In genomic region chr11:102567157-102567556, GRCm38 (mm10) we compare ENCODE assay signal across 22 mouse cellular contexts. TPM values are rescaled to one million over a fixed set of nuclear protein-coding genes. Genes with fewer than 3 reads are reported as not detected.
DNase-seq lines count a peak whose midpoint lies in the region; ATAC-seq and TF ChIP-seq lines count a peak whose summit lies in the region.
"Had no signal": no experiment of that assay in that cellular context is flagged by ENCODE, and none has a peak within 500 bp of the region (broad histone marks: within the 10 kb centered on the region; RNA-seq: fewer than 3 reads in every experiment).

No protein-coding gene starts in this region.

- in situ Hi-C loops in Patski (cut with MboI; ENCODE audit: low pct_unique_long_range_greater_than_20kb), result no loop called here

- H3K9me3 ChIP-seq in lung, postnatal 0 days (ENCODE audit: low read length), result no peaks in the 10 kb centered on the region
- H3K9me3 ChIP-seq: embryonic facial prominence, embryonic 10.5 days; forebrain, embryonic 13.5 days; heart, embryonic 15.5 days had no signal

- no peak overlapping the region for H3K27ac ChIP-seq in heart, adult 2 months
- no peak overlapping the region for H3K27ac ChIP-seq in lung, postnatal 0 days (ENCODE audit: low read length)
- H3K27ac ChIP-seq: embryonic facial prominence, embryonic 10.5 days; forebrain, embryonic 13.5 days; heart, embryonic 15.5 days; hindbrain, embryonic 14.5 days had no signal

- no peaks in the 10 kb centered on the region for H3K4me1 ChIP-seq in heart, adult 2 months (ENCODE audit: control insufficient read depth, insufficient read depth, low read length)
- no peaks in the 10 kb centered on the region for H3K4me1 ChIP-seq in lung, postnatal 0 days (ENCODE audit: insufficient read depth, low read depth, low read length)
- H3K4me1 ChIP-seq in lung, adult 2 months (ENCODE audit: control insufficient read depth, insufficient read depth, low read length), result no peaks in the 10 kb centered on the region
- H3K4me1 ChIP-seq: embryonic facial prominence, embryonic 10.5 days; forebrain, embryonic 13.5 days had no signal

- no peaks in the 10 kb centered on the region for H3K36me3 ChIP-seq in heart, adult 2 months (ENCODE audit: control insufficient read depth, insufficient read depth, low read length)
- H3K36me3 ChIP-seq in lung, postnatal 0 days (ENCODE audit: insufficient read depth, low read length), result no peaks in the 10 kb centered on the region
- H3K36me3 ChIP-seq: embryonic facial prominence, embryonic 10.5 days; heart, embryonic 15.5 days had no signal

- intact Hi-C loops in heart, adult 2 months (cut with DNase I), result no loop called here

- POLR2A ChIA-PET in Patski (lab: Charles Lee), result no interaction called here

- TF ChIP-seq EP300 in heart, adult 2 months (IDR thresholded peaks at IDR 0.05; ENCODE audit: insufficient read depth, low read depth, low read length), result no peak
- no peak for TF ChIP-seq EP300 in lung, postnatal 0 days (IDR thresholded peaks at IDR 0.05)

- no peak for TF ChIP-seq POLR2A in heart, adult 2 months (IDR thresholded peaks at IDR 0.05; ENCODE audit: insufficient read depth, low read depth, low read length)
- TF ChIP-seq POLR2A in lung, adult 2 months (IDR thresholded peaks at IDR 0.05; ENCODE audit: borderline replicate concordance, extremely low read depth, low read depth, low read length), result no peak

- no peaks in the 10 kb centered on the region for H3K79me2 ChIP-seq in heart, adult 2 months (replicated peaks; ENCODE audit: control insufficient read depth, insufficient read depth, low read length)

- no peak overlapping the region for H3K9ac ChIP-seq in heart, adult 2 months (ENCODE audit: low read depth, low read length)
- no peak overlapping the region for H3K9ac ChIP-seq in lung, postnatal 0 days (replicated peaks; ENCODE audit: low read depth)
- H3K9ac ChIP-seq: forebrain, embryonic 13.5 days; forebrain, postnatal 0 days; heart, embryonic 15.5 days; hindbrain, embryonic 14.5 days had no signal

- ATAC-seq in lung, postnatal 0 days, result no peak
- no peak for ATAC-seq in Patski
- ATAC-seq: activated CD4-positive, CD25-positive, alpha-beta regulatory T cell, adult 4 months; forebrain, embryonic 13.5 days; forebrain, postnatal 0 days had no signal

- H3K4me2 ChIP-seq in lung, postnatal 0 days (replicated peaks; ENCODE audit: low read depth, low read length), result no peak overlapping the region
- H3K4me2 ChIP-seq: forebrain, embryonic 13.5 days; heart, embryonic 11.5 days; heart, embryonic 15.5 days; hindbrain, embryonic 14.5 days had no signal

- DNase-seq in heart, adult 2 months, result no peak
- no peak for DNase-seq in heart, adult 18-20 months
- no peak for DNase-seq in lung, postnatal 0 days (ENCODE audit: low spot score)
- no peak for DNase-seq in lung, adult 2 months
- DNase-seq in Patski (ENCODE audit: low read depth, low spot score), result no peak
- no peak for DNase-seq in cerebellum, adult 11 months
- DNase-seq in cerebellum, postnatal 25 days, result no peak
- DNase-seq: adrenal gland, postnatal 14 days; cerebellum, adult 18-20 months; cerebellum, adult 9-11 months; forebrain, postnatal 0 days; gastrocnemius, postnatal 25 days; heart, adult 11 months; heart, postnatal 14 days had no signal

- H3K27me3 ChIP-seq in heart, adult 2 months (ENCODE audit: control insufficient read depth, insufficient read depth, low read length), result no peaks in the 10 kb centered on the region
- no peaks in the 10 kb centered on the region for H3K27me3 ChIP-seq in lung, postnatal 0 days (replicated peaks; ENCODE audit: insufficient read depth, low read length)
- H3K27me3 ChIP-seq in Patski, result no peaks in the 10 kb centered on the region
- H3K27me3 ChIP-seq: forebrain, embryonic 13.5 days; heart, embryonic 15.5 days had no signal

- CTCF ChIA-PET in Patski (lab: Charles Lee), result interaction anchor here (1.0 kb wide), 1 partner anchor 15 kb away, joined by 3 read pairs; no protein-coding TSS in a partner anchor

- no peak overlapping the region for H3K4me3 ChIP-seq in heart, adult 2 months
- H3K4me3 ChIP-seq in lung, postnatal 0 days (ENCODE audit: low read depth, low read length), result no peak overlapping the region
- H3K4me3 ChIP-seq in lung, adult 2 months (replicated peaks; ENCODE audit: extremely low read depth, low read depth, low read length), result no peak overlapping the region
- H3K4me3 ChIP-seq: embryonic facial prominence, embryonic 10.5 days; forebrain, embryonic 13.5 days; heart, embryonic 15.5 days had no signal

- WGBS in heart, adult 2 months, result 87% methylated on average over 6 of the region's 6 CpGs
- WGBS in lung, postnatal 0 days, result 84% methylated on average over 6 of the region's 6 CpGs
- WGBS in lung, adult 2 months, result 84% methylated on average over 6 of the region's 6 CpGs

- TF ChIP-seq CTCF in heart, adult 2 months (IDR thresholded peaks at IDR 0.05), result peak; percentile 29
- 0 out of 2 replicates have a peak, but pooled peaks have one; percentile 9 for TF ChIP-seq CTCF in lung, postnatal 0 days (IDR thresholded peaks at IDR 0.05)
- TF ChIP-seq CTCF in lung, adult 2 months (IDR thresholded peaks at IDR 0.05; ENCODE audit: insufficient read depth, low read length), result no peak
- peak; percentile 50 for TF ChIP-seq CTCF in Patski (IDR thresholded peaks at IDR 0.05)

RNA-seq across cellular contexts. Expression of gene Gpatch8, which starts 11.0 kb away (rescaled TPM):
- total RNA-seq in heart, adult 2 months (2021), result 10 to 100 TPM; 14.8 to 18.0 TPM
- polyA plus RNA-seq in heart, adult 2 months (2012; rRNA removed), result 11.7 and 16.8 TPM in 2 replicates
- 10 to 100 TPM; 17.3 to 18.6 TPM for total RNA-seq in heart, adult 18-20 months (2021)
- polyA plus RNA-seq in lung, postnatal 0 days (2015; fragmentation: Nextera tagmentation; extraction: Ambion mirVana), result 25.3 and 27.4 TPM in 2 replicates
- polyA plus RNA-seq in lung, adult 2 months (2012; rRNA removed), result 15.0 and 17.3 TPM in 2 replicates
- 27.5 TPM for polyA plus RNA-seq in Patski (2021)

RNA-seq across cellular contexts. Expression of gene Gm11627, which starts 12.1 kb away (rescaled TPM):
- total RNA-seq in heart, adult 2 months (2021), result 1 to 10 TPM; 1.2 to 1.5 TPM
- 4.0 and 4.9 TPM in 2 replicates for polyA plus RNA-seq in heart, adult 2 months (2012; rRNA removed)
- total RNA-seq in heart, adult 18-20 months (2021), result 1 to 10 TPM; 1.1 to 1.2 TPM
- polyA plus RNA-seq in lung, postnatal 0 days (2015; fragmentation: Nextera tagmentation; extraction: Ambion mirVana), result 8.0 and 11.4 TPM in 2 replicates
- polyA plus RNA-seq in lung, adult 2 months (2012; rRNA removed), result 2.4 and 2.5 TPM in 2 replicates
- polyA plus RNA-seq in Patski (2021), result not detected
- total RNA-seq: adrenal gland, adult 18-20 months; hematopoietic stem cell, adult 5-6 weeks had no signal
- polyA plus RNA-seq: activated CD4-positive, CD25-positive, alpha-beta regulatory T cell, adult 4 months had no signal

RNA-seq across cellular contexts. Expression of gene Fzd2, which starts 37.0 kb away (rescaled TPM):
- total RNA-seq in heart, adult 2 months (2021), result 1 to 10 TPM; 2.6 to 2.8 TPM
- polyA plus RNA-seq in heart, adult 2 months (2012; rRNA removed), result 7.2 and 10.0 TPM in 2 replicates
- 1 to 10 TPM; 2.0 to 2.2 TPM for total RNA-seq in heart, adult 18-20 months (2021)
- 19.6 and 20.8 TPM in 2 replicates for polyA plus RNA-seq in lung, postnatal 0 days (2015; fragmentation: Nextera tagmentation; extraction: Ambion mirVana)
- 45.5 and 50.9 TPM in 2 replicates for polyA plus RNA-seq in lung, adult 2 months (2012; rRNA removed)
- polyA plus RNA-seq in Patski (2021), result 16.9 TPM
- total RNA-seq: hematopoietic stem cell, adult 5-6 weeks had no signal
- polyA plus RNA-seq: activated CD4-positive, CD25-positive, alpha-beta regulatory T cell, adult 4 months had no signal
